Mouse (Mus musculus) heart, embryonic 16.5 days (tissue): ENCODE measurements around the gene Sox5. TPM values are rescaled to one million over a fixed set of nuclear protein-coding genes. Genes with fewer than 3 reads are reported as not detected.

Source experiments
- ATAC-seq: fragments of 200-750 bp; cut with Nextera tagmentation; replicated peaks from 2 replicates; pipeline ENCODE4 v1.8.0; 2017; ENCODE audit warnings: moderate number of reproducible peaks; ENCODE audit not compliant: insufficient read depth, low FRiP score; ENCODE audit errors: extremely low read depth
- H3K27ac ChIP-seq: fragments of 300-500 bp; sonication (generic); 2 replicates; pipeline ENCODE4 v1.5.1; 2014; ENCODE audit warnings: mild to moderate bottlenecking, low read length, control low read depth, moderate library complexity
- H3K27me3 ChIP-seq: fragments of 300-500 bp; sonication (generic); 2 replicates; pipeline ENCODE4 v1.6.1; 2014; ENCODE audit warnings: low read length, mixed read lengths; ENCODE audit not compliant: control insufficient read depth, insufficient read depth
- H3K36me3 ChIP-seq: fragments of 300-500 bp; sonication (generic); 2 replicates; pipeline ENCODE4 v1.6.1; 2014; ENCODE audit not compliant: control insufficient read depth, insufficient read depth
- H3K4me1 ChIP-seq: fragments of 300-500 bp; sonication (generic); 2 replicates; pipeline ENCODE4 v1.6.1; 2014; ENCODE audit warnings: low read length, mixed read lengths; ENCODE audit not compliant: control insufficient read depth, insufficient read depth
- H3K4me2 ChIP-seq: fragments of 300-500 bp; sonication (generic); 2 replicates; pipeline ENCODE4 v1.6.1; 2014; ENCODE audit warnings: low read depth, mild to moderate bottlenecking, control low read depth, low read length
- H3K4me3 ChIP-seq: fragments of 300-500 bp; sonication (generic); 2 replicates; pipeline ENCODE4 v1.5.1; 2014; ENCODE audit warnings: mild to moderate bottlenecking, control low read depth, low read length
- H3K9ac ChIP-seq: fragments of 300-500 bp; sonication (generic); 2 replicates; pipeline ENCODE4 v1.6.1; 2014; ENCODE audit warnings: low read length, control low read depth
- H3K9me3 ChIP-seq: fragments of 300-500 bp; sonication (generic); replicated peaks from 2 replicates; pipeline ENCODE4 v1.6.1; 2016; ENCODE audit warnings: low read length; ENCODE audit not compliant: control insufficient read depth
- WGBS: fragments of 180-500 bp; shearing (Covaris S2); extraction: QIAGEN DNeasy Blood & Tissue Kit; methylation state at CpG from one replicate; pipeline ENCODE4 v1.1.7; 2014; 5-methylcytosine and 5-hydroxymethylcytosine counted together
- polyA plus RNA-seq: library from polyadenylated mRNA; unstranded; fragments of >200 nt; fragmentation: Nextera tagmentation; extraction: Ambion mirVana; gene quantifications from 2 replicates; pipeline ENCODE4 v1.2.1, GENCODE M21; 2015

Gene Sox5
- polyA plus RNA-seq, 1 experiment from 2014 or later = 8.8 TPM

- no peak for ATAC-seq
- Histone ChIP-seq H3K4me1 (peaks cover 6% of the 10 kb centered on the region), H3K9me3 (0 out of 2 replicates have a peak, but pooled peaks cover 3% of the 10 kb centered on the region), H3K27ac (no peak overlapping the region), H3K36me3 (no peaks in the 10 kb centered on the region), H3K4me3 (no peak overlapping the region), H3K4me2 (no peak overlapping the region), H3K9ac (no peak overlapping the region), H3K27me3 (no peaks in the 10 kb centered on the region)
- WGBS = 35% methylated on average over 6 of the region's 6 CpGs
Measured at GRCm38 (mm10) chr6:144598324-144598973, 183.3 kb downstream of the Sox5 start.

- 61% methylated on average over 8 of the region's 8 CpGs for WGBS
- Histone ChIP-seq H3K9ac (no peak overlapping the region), H3K4me2 (no peak overlapping the region), H3K4me1 (peaks cover 6% of the 10 kb centered on the region), H3K27ac (no peak overlapping the region), H3K27me3 (no peaks in the 10 kb centered on the region), H3K4me3 (no peak overlapping the region), H3K9me3 (no peaks in the 10 kb centered on the region), H3K36me3 (no peaks in the 10 kb centered on the region)
- ATAC-seq = no peak
Measured at GRCm38 (mm10) chr6:144596536-144597210, 185.1 kb downstream of the Sox5 start.

- no peak for ATAC-seq
- Histone ChIP-seq H3K9ac (no peak overlapping the region), H3K27ac (no peak overlapping the region), H3K27me3 (no peaks in the 10 kb centered on the region), H3K4me1 (no peaks in the 10 kb centered on the region), H3K36me3 (no peaks in the 10 kb centered on the region), H3K4me2 (no peak overlapping the region), H3K4me3 (no peak overlapping the region), H3K9me3 (no peaks in the 10 kb centered on the region)
- WGBS = 50% methylated on average over 5 of the region's 5 CpGs
Measured at GRCm38 (mm10) chr6:144584854-144585253, 196.9 kb downstream of the Sox5 start.

GRCm38 (mm10) chr6:144584074-144584840, 197.5 kb downstream of the Sox5 start:
- Histone ChIP-seq H3K4me1 (no peaks in the 10 kb centered on the region), H3K27me3 (no peaks in the 10 kb centered on the region), H3K36me3 (no peaks in the 10 kb centered on the region), H3K27ac (no peak overlapping the region), H3K9ac (no peak overlapping the region), H3K4me3 (no peak overlapping the region), H3K9me3 (no peaks in the 10 kb centered on the region), H3K4me2 (no peak overlapping the region)
- no peak for ATAC-seq
- 75% methylated on average over 11 of the region's 11 CpGs for WGBS

GRCm38 (mm10) chr6:144579301-144579700, 202.5 kb downstream of the Sox5 start:
- WGBS = 64% methylated on average over 12 of the region's 12 CpGs
- H3K27ac ChIP-seq = no peak overlapping the region
- H3K9ac ChIP-seq = no peak overlapping the region
- no peaks in the 10 kb centered on the region for H3K4me1 ChIP-seq
- ATAC-seq = no peak
- no peak overlapping the region for H3K4me2 ChIP-seq
- no peaks in the 10 kb centered on the region for H3K36me3 ChIP-seq
- no peaks in the 10 kb centered on the region for H3K27me3 ChIP-seq
- H3K9me3 ChIP-seq = no peaks in the 10 kb centered on the region
- H3K4me3 ChIP-seq = no peak overlapping the region

GRCm38 (mm10) chr6:144570850-144571249, 210.9 kb downstream of the Sox5 start:
- H3K36me3 ChIP-seq = no peaks in the 10 kb centered on the region
- no peak overlapping the region for H3K4me2 ChIP-seq
- H3K27ac ChIP-seq = no peak overlapping the region
- WGBS = 52% methylated on average over 17 of the region's 17 CpGs
- ATAC-seq = no peak
- no peaks in the 10 kb centered on the region for H3K9me3 ChIP-seq
- H3K27me3 ChIP-seq = no peaks in the 10 kb centered on the region
- no peaks in the 10 kb centered on the region for H3K4me1 ChIP-seq
- no peak overlapping the region for H3K4me3 ChIP-seq
- no peak overlapping the region for H3K9ac ChIP-seq

GRCm38 (mm10) chr6:144565827-144566226, 215.9 kb downstream of the Sox5 start:
- H3K9me3 ChIP-seq = peaks cover 2% of the 10 kb centered on the region; the same call in 1 of the 2 replicates
- H3K4me2 ChIP-seq = no peak overlapping the region
- H3K36me3 ChIP-seq = no peaks in the 10 kb centered on the region
- H3K4me3 ChIP-seq = no peak overlapping the region
- 82% methylated on average over 1 of the region's 1 CpGs for WGBS
- H3K27ac ChIP-seq = no peak overlapping the region
- ATAC-seq = no peak
- no peaks in the 10 kb centered on the region for H3K4me1 ChIP-seq
- H3K27me3 ChIP-seq = no peaks in the 10 kb centered on the region
- H3K9ac ChIP-seq = no peak overlapping the region

GRCm38 (mm10) chr6:144561718-144562117, 220.1 kb downstream of the Sox5 start:
- no peaks in the 10 kb centered on the region for H3K27me3 ChIP-seq
- H3K4me3 ChIP-seq = no peak overlapping the region
- ATAC-seq = no peak

GRCm38 (mm10) chr6:144560211-144560610, 221.6 kb downstream of the Sox5 start:
- Histone ChIP-seq H3K9ac (no peak overlapping the region), H3K27me3 (no peaks in the 10 kb centered on the region), H3K36me3 (no peaks in the 10 kb centered on the region), H3K4me1 (no peaks in the 10 kb centered on the region), H3K27ac (no peak overlapping the region), H3K4me3 (no peak overlapping the region), H3K4me2 (no peak overlapping the region), H3K9me3 (peaks cover 2% of the 10 kb centered on the region; the same call in 1 of the 2 replicates)
- WGBS = 82% methylated on average over 3 of the region's 3 CpGs
- no peak for ATAC-seq

More at GRCm38 (mm10) chr6:144561718-144562117, 220.1 kb downstream of the Sox5 start:
- no peaks in the 10 kb centered on the region for H3K36me3 ChIP-seq
- 58% methylated on average over 5 of the region's 5 CpGs for WGBS
- no peaks in the 10 kb centered on the region for H3K4me1 ChIP-seq
- H3K4me2 ChIP-seq = no peak overlapping the region
- H3K9me3 ChIP-seq = peaks cover 2% of the 10 kb centered on the region; the same call in 1 of the 2 replicates
- H3K27ac ChIP-seq = no peak overlapping the region
- H3K9ac ChIP-seq = no peak overlapping the region
